Mouse (Mus musculus): Measurements from ENCODE around the gene Eln.

DNA sequence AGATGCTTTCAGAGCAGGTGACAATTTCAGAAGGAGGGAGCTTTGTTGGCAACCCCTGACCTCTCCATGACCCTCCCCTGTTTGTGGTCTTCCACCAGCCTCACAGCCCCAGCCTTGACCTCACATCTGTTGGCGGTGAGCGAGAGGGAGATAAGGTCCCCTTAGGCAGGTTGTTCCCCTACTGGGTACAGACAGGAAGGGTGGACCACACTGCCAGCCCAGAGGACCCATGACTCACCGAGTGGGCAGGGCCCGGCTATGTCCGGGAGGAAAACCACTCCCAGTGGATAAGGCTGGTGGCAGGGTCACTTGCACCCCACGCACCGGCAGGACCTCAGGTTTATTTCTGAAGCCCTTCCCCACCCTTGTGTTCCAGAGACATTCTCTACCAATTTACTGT, 22.1 kb upstream of the Eln start:
- TF ChIP-seq CTCF (IDR thresholded peaks at IDR 0.05; ENCODE audit: low read depth) (no peak), EP300 (optimal IDR thresholded peaks at IDR 0.05) (no peak)
